Mouse (Mus musculus): ENCODE measurements at regions not wholly inside any gene's neighbourhood (a gene's known extent, or its start where the extent isn't known, plus 50 kb on each side); places are given as distances from the start of the nearest gene placed in this dataset.

- H3K4me3 ChIP-seq (ENCODE audit: control insufficient read depth, insufficient read depth, low read length) = no peak overlapping the region
- TF ChIP-seq CTCF (IDR thresholded peaks at IDR 0.05; ENCODE audit: borderline replicate concordance, control insufficient read depth, extremely low read depth, insufficient read depth, low read length, poor library complexity) = no peak
- no peak for TF ChIP-seq POLR2A (IDR thresholded peaks at IDR 0.05; ENCODE audit: control insufficient read depth, extremely low read depth, insufficient read depth, low read length, poor library complexity)
- H3K36me3 ChIP-seq (ENCODE audit: control insufficient read depth, insufficient read depth, low read length) = no peaks in the 10 kb centered on the region
- H3K4me1 ChIP-seq (replicated peaks; ENCODE audit: control insufficient read depth, insufficient read depth, low read length) = no peaks in the 10 kb centered on the region
- no peak overlapping the region for H3K27ac ChIP-seq (ENCODE audit: control insufficient read depth, insufficient read depth, low read length)
- DNase-seq = no peak
- H3K27me3 ChIP-seq (ENCODE audit: control insufficient read depth, insufficient read depth, low read length) = no peaks in the 10 kb centered on the region
- WGBS = 87% methylated on average over 3 of the region's 3 CpGs
Measured at GRCm38 (mm10) chr9:50395543-50395942, 50.8 kb upstream of the Rpl10-ps3 start.

- Histone ChIP-seq H3K27me3 (ENCODE audit: control insufficient read depth, insufficient read depth, low read length) (no peaks in the 10 kb centered on the region), H3K27ac (ENCODE audit: control insufficient read depth, insufficient read depth, low read length) (no peak overlapping the region), H3K4me3 (ENCODE audit: control insufficient read depth, insufficient read depth, low read length) (no peak overlapping the region), H3K36me3 (ENCODE audit: control insufficient read depth, insufficient read depth, low read length) (no peaks in the 10 kb centered on the region), H3K4me1 (replicated peaks; ENCODE audit: control insufficient read depth, insufficient read depth, low read length) (no peaks in the 10 kb centered on the region)
- WGBS = 93% methylated on average over 7 of the region's 7 CpGs
- no peak for DNase-seq
- TF ChIP-seq CTCF (IDR thresholded peaks at IDR 0.05; ENCODE audit: borderline replicate concordance, control insufficient read depth, extremely low read depth, insufficient read depth, low read length, poor library complexity) = no peak
- no peak for TF ChIP-seq POLR2A (IDR thresholded peaks at IDR 0.05; ENCODE audit: control insufficient read depth, extremely low read depth, insufficient read depth, low read length, poor library complexity)
Measured at GRCm38 (mm10) chr9:50396051-50396450, 51.3 kb upstream of the Rpl10-ps3 start.

- no peak for DNase-seq
- no peak overlapping the region for H3K4me3 ChIP-seq (ENCODE audit: control insufficient read depth, insufficient read depth, low read length)
- peaks cover 26% of the 10 kb centered on the region for H3K4me1 ChIP-seq (replicated peaks; ENCODE audit: control insufficient read depth, insufficient read depth, low read length)
- TF ChIP-seq CTCF (IDR thresholded peaks at IDR 0.05; ENCODE audit: borderline replicate concordance, control insufficient read depth, extremely low read depth, insufficient read depth, low read length, poor library complexity) = no peak
- H3K27ac ChIP-seq (ENCODE audit: control insufficient read depth, insufficient read depth, low read length) = no peak overlapping the region
- no peaks in the 10 kb centered on the region for H3K27me3 ChIP-seq (ENCODE audit: control insufficient read depth, insufficient read depth, low read length)
- no peaks in the 10 kb centered on the region for H3K36me3 ChIP-seq (ENCODE audit: control insufficient read depth, insufficient read depth, low read length)
- 96% methylated on average over 4 of the region's 4 CpGs for WGBS
Measured at GRCm38 (mm10) chr9:50408396-50408795, 63.6 kb upstream of the Rpl10-ps3 start.

GRCm38 (mm10) chr9:50408845-50409244, 64.1 kb upstream of the Rpl10-ps3 start:
- Histone ChIP-seq H3K27me3 (ENCODE audit: control insufficient read depth, insufficient read depth, low read length) (no peaks in the 10 kb centered on the region), H3K27ac (ENCODE audit: control insufficient read depth, insufficient read depth, low read length) (no peak overlapping the region), H3K4me3 (ENCODE audit: control insufficient read depth, insufficient read depth, low read length) (no peak overlapping the region), H3K4me1 (replicated peaks; ENCODE audit: control insufficient read depth, insufficient read depth, low read length) (peaks cover 28% of the 10 kb centered on the region), H3K36me3 (ENCODE audit: control insufficient read depth, insufficient read depth, low read length) (no peaks in the 10 kb centered on the region)
- TF ChIP-seq POLR2A (IDR thresholded peaks at IDR 0.05; ENCODE audit: control insufficient read depth, extremely low read depth, insufficient read depth, low read length, poor library complexity) (no peak), CTCF (IDR thresholded peaks at IDR 0.05; ENCODE audit: borderline replicate concordance, control insufficient read depth, extremely low read depth, insufficient read depth, low read length, poor library complexity) (no peak)
- 90% methylated on average over 4 of the region's 4 CpGs for WGBS
- no peak for DNase-seq

- Histone ChIP-seq H3K27me3 (ENCODE audit: control insufficient read depth, insufficient read depth, low read length) (no peaks in the 10 kb centered on the region), H3K4me3 (ENCODE audit: control insufficient read depth, insufficient read depth, low read length) (no peak overlapping the region), H3K4me1 (replicated peaks; ENCODE audit: control insufficient read depth, insufficient read depth, low read length) (peaks cover 34% of the 10 kb centered on the region), H3K36me3 (ENCODE audit: control insufficient read depth, insufficient read depth, low read length) (no peaks in the 10 kb centered on the region), H3K27ac (ENCODE audit: control insufficient read depth, insufficient read depth, low read length) (no peak overlapping the region)
- 83% methylated on average over 8 of the region's 8 CpGs for WGBS
- TF ChIP-seq CTCF (IDR thresholded peaks at IDR 0.05; ENCODE audit: borderline replicate concordance, control insufficient read depth, extremely low read depth, insufficient read depth, low read length, poor library complexity) (no peak), POLR2A (IDR thresholded peaks at IDR 0.05; ENCODE audit: control insufficient read depth, extremely low read depth, insufficient read depth, low read length, poor library complexity) (no peak)
- no peak for DNase-seq
Measured at GRCm38 (mm10) chr9:50412986-50413385, 68.2 kb upstream of the Rpl10-ps3 start.

- no peak overlapping the region for H3K4me3 ChIP-seq (ENCODE audit: control insufficient read depth, insufficient read depth, low read length)
- TF ChIP-seq POLR2A (IDR thresholded peaks at IDR 0.05; ENCODE audit: control insufficient read depth, extremely low read depth, insufficient read depth, low read length, poor library complexity) (no peak), CTCF (IDR thresholded peaks at IDR 0.05; ENCODE audit: borderline replicate concordance, control insufficient read depth, extremely low read depth, insufficient read depth, low read length, poor library complexity) (no peak)
- H3K36me3 ChIP-seq (ENCODE audit: control insufficient read depth, insufficient read depth, low read length) = no peaks in the 10 kb centered on the region
- 36% methylated on average over 9 of the region's 9 CpGs for WGBS
- H3K4me1 ChIP-seq (replicated peaks; ENCODE audit: control insufficient read depth, insufficient read depth, low read length) = peaks cover 29% of the 10 kb centered on the region
- H3K27me3 ChIP-seq (ENCODE audit: control insufficient read depth, insufficient read depth, low read length) = no peaks in the 10 kb centered on the region
- peak overlapping the region; percentile 3; the same call in 1 of the 2 replicates for H3K27ac ChIP-seq (ENCODE audit: control insufficient read depth, insufficient read depth, low read length)
- DNase-seq = no peak
Measured at GRCm38 (mm10) chr9:50413514-50414335, 69.0 kb upstream of the Rpl10-ps3 start.
